Mouse (Mus musculus) heart, postnatal 0 days (tissue): ENCODE data around the gene Cnr2.

Source experiments
- CTCF ChIP-seq: IDR thresholded peaks from 2 replicates; pipeline ENCODE4 v1.5.1; 2016; ENCODE audit warnings: antibody characterized with exemption, control low read depth, low read depth
- EP300 ChIP-seq: IDR thresholded peaks from 2 replicates; pipeline ENCODE4 v1.6.1; 2016; ENCODE audit warnings: antibody characterized with exemption, low read depth

DNA sequence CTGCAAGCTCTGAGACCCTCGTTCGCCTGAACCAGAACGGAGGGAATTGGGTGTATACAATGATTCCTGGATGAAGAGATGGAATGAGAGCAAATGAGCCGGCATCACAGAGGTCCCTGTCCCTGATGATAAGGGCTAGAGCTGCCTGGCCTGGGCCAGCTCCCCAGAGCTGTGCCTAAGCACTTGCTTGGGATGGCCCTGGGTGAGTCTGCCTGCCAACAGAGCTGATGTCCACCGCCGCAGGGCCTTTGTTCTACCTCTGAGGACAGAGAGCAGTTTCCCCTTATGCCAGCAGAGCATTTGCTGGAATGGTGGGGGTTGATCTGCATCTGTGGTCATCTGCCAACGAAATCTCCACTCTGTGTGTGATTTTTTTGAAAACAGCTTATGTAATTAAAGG lies 67.0 kb downstream of the Cnr2 start:
- TF ChIP-seq EP300: no peak
- TF ChIP-seq CTCF: no peak
